Mouse (Mus musculus) liver, embryonic 13.5 days (tissue): Measurements from ENCODE around the gene Wdr11. TPM values are rescaled to one million over a fixed set of nuclear protein-coding genes. Genes with fewer than 3 reads are reported as not detected.

Experiments
- ATAC-seq: fragments of 200-750 bp; cut with Nextera tagmentation; 2 replicates; pipeline ENCODE4 v1.8.0; 2017; ENCODE audit warnings: low read depth, mild to moderate bottlenecking, moderate number of reproducible peaks, moderate library complexity
- DNase-seq: peaks from one replicate; pipeline ENCODE4 v3.0.0; 2022
- H3K27ac ChIP-seq: fragments of 300-500 bp; sonication (generic); 2 replicates; pipeline ENCODE4 v1.5.1; 2015; ENCODE audit warnings: moderate library complexity, mild to moderate bottlenecking, inconsistent platforms
- H3K27me3 ChIP-seq: fragments of 300-500 bp; sonication (generic); 2 replicates; pipeline ENCODE4 v1.6.1; 2015; ENCODE audit warnings: mild to moderate bottlenecking, inconsistent platforms
- H3K36me3 ChIP-seq: fragments of 300-500 bp; sonication (generic); 2 replicates; pipeline ENCODE4 v1.6.1; 2015; ENCODE audit warnings: mild to moderate bottlenecking, inconsistent platforms
- H3K4me1 ChIP-seq: fragments of 300-500 bp; sonication (generic); replicated peaks from 2 replicates; pipeline ENCODE4 v1.6.1; 2015; ENCODE audit warnings: inconsistent platforms
- H3K4me2 ChIP-seq: fragments of 300-500 bp; sonication (generic); 2 replicates; pipeline ENCODE4 v1.6.1; 2015; ENCODE audit warnings: inconsistent platforms, mild to moderate bottlenecking, moderate library complexity
- H3K4me3 ChIP-seq: fragments of 300-500 bp; sonication (generic); replicated peaks from 2 replicates; pipeline ENCODE4 v1.5.1; 2015; ENCODE audit warnings: mild to moderate bottlenecking, inconsistent platforms
- H3K9ac ChIP-seq: fragments of 300-500 bp; sonication (generic); 2 replicates; pipeline ENCODE4 v1.6.1; 2015; ENCODE audit warnings: mild to moderate bottlenecking, inconsistent platforms
- H3K9me3 ChIP-seq: fragments of 300-500 bp; sonication (generic); replicated peaks from 2 replicates; pipeline ENCODE4 v1.6.1; 2016; ENCODE audit warnings: inconsistent platforms
- whole genome bisulfite sequencing: fragments of 180-500 bp; shearing (Covaris S2); methylation state at CpG from one replicate; pipeline ENCODE4 v1.1.7; 2015; ENCODE audit not compliant: insufficient replicate concordance; 5-methylcytosine and 5-hydroxymethylcytosine counted together
- polyA plus RNA-seq: library from polyadenylated mRNA; unstranded; fragments of >200 nt; fragmentation: Nextera tagmentation; extraction: Ambion mirVana; gene quantifications from 2 replicates; pipeline ENCODE4 v1.2.1, GENCODE M21; 2015

Wdr11 gene
- polyA plus RNA-seq: 10.9 and 14.5 TPM in 2 replicates

DNA sequence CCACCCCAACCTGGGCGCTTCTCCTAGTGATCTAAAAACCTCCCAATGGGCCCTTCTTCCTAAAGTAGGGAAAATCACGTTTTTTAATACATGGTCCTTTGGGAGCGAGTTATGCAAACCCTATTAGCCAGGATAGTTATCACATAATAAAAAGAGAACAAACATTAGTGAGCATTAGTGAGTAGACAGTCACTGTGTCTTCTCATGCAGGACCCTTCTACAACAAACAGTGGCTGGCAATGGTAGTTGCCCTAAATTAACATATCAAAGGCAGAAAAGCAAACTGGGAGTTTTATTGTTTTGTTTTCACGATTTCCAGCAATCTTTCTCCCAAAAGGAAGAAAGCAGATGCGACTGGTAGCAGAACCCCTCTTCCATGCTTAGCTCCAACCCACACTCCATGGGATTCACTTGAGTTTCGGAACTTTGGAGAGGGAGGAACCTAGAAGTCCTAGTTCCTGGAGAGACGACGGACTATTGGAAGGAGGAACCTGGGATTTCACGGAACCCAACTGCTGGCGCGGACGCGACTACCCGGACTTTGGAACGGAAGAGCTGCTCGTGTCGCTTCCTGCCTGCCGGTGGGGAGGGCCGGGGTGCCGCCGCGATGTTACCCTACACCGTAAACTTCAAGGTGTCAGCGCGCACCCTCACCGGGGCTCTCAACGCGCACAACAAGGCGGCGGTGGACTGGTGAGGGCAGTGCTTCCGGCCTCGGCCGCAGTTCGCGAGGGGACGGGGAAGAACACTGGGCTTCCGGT is at the start of gene Wdr11:
Gene Wdr11, plus strand, starts transcription at position 493 of the 761 bp plus-strand sequence.
- Histone ChIP-seq H3K4me1 (peaks cover 12% of the 10 kb centered on the region), H3K4me3 (peak within 1 kb of the TSS; percentile 72), H3K27ac (peak within 1 kb of the TSS; percentile 85), H3K36me3 (0 out of 2 replicates have a peak, but pooled peaks cover 3% of the 10 kb centered on the region), H3K9me3 (no peaks in the 10 kb centered on the region), H3K27me3 (no peaks in the 10 kb centered on the region), H3K4me2 (peak within 1 kb of the TSS; percentile 73), H3K9ac (peak within 1 kb of the TSS; percentile 80)
- DNase-seq (peak; percentile 50), ATAC-seq (peak; percentile 89)
- 3% methylated on average over 37 of the region's 37 CpGs for WGBS

- no peak overlapping the region for H3K4me2 ChIP-seq
- no peak overlapping the region for H3K27ac ChIP-seq
- WGBS: 72% methylated on average over 1 of the region's 1 CpGs
- H3K4me1 ChIP-seq: no peaks in the 10 kb centered on the region
- H3K36me3 ChIP-seq: no peaks in the 10 kb centered on the region
- ATAC-seq (no peak), DNase-seq (no peak)
- H3K9ac ChIP-seq: no peak overlapping the region
- H3K27me3 ChIP-seq: no peaks in the 10 kb centered on the region
- H3K9me3 ChIP-seq: no peaks in the 10 kb centered on the region
- H3K4me3 ChIP-seq: no peak overlapping the region
These were observed 24.1 kb upstream of the Wdr11 start for GRCm38 (mm10) chr7:129567541-129567940.

DNA sequence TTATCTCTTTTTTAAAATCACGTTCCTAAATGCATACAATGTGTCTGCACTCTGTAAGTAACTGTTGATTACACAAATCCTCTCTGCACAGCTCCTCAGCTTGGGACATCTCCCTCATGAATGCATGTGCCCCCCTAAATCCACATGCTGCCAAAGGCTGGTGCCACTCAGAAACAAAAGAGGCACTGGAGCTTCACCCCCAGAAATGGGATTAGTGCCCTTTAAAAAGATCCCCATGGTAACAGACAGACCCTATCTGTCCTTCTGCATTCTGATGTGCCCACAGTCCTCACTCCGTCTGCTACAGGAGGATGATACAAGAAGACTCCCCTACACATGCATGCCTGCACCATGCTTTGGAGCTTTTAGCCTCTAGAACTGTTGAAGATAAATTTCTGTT is 23.3 kb upstream of the Wdr11 start:
- H3K4me3 ChIP-seq: no peak overlapping the region
- H3K9ac ChIP-seq: no peak overlapping the region
- no peak overlapping the region for H3K27ac ChIP-seq
- H3K4me1 ChIP-seq: no peaks in the 10 kb centered on the region
- H3K9me3 ChIP-seq: no peaks in the 10 kb centered on the region
- 56% methylated on average over 2 of the region's 2 CpGs for WGBS
- ATAC-seq (no peak), DNase-seq (no peak)
- no peaks in the 10 kb centered on the region for H3K27me3 ChIP-seq
- H3K36me3 ChIP-seq: no peaks in the 10 kb centered on the region
- H3K4me2 ChIP-seq: no peak overlapping the region

GRCm38 (mm10) chr7:129574471-129574870 is 17.2 kb upstream of the Wdr11 start:
- Histone ChIP-seq H3K27me3 (no peaks in the 10 kb centered on the region), H3K4me2 (no peak overlapping the region), H3K36me3 (no peaks in the 10 kb centered on the region), H3K4me3 (no peak overlapping the region), H3K4me1 (no peaks in the 10 kb centered on the region), H3K27ac (no peak overlapping the region), H3K9me3 (no peaks in the 10 kb centered on the region), H3K9ac (no peak overlapping the region)
- DNase-seq (no peak), ATAC-seq (no peak)
- 33% methylated on average over 4 of the region's 4 CpGs for WGBS

DNA sequence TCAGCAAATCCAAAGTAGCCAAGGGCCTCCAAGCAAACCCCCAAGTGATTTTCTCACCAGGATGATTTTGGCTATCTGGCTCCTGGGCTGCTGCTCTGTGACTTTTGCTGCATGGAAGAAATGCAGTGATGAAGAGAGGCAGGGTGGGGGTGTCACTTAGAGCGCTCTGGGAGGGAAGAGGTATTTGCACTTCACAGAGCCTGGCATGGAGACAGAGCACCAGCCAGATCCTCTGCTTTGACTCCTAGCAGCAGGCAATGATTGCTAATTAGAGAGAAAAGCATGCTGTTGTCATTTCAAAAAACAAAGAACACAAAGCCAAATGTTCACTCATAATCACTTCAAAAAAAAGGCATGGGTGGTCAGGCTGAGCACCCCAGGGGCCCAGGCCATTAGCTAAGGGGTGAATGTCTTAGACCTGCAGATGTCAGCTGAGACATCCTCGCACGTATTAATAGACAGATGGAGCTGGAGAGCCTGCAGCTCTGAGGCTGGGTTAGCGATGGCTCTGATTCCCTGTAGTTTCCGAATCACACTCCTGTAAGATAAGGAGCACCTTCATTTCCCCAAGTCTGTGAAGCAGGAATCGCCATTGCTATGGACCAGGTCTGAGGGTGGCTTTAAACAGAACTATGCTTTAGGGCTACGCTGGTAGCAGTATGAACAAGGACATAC is 16.4 kb upstream of the Wdr11 start:
- H3K36me3 ChIP-seq: no peaks in the 10 kb centered on the region
- DNase-seq: no peak
- H3K4me1 ChIP-seq: no peaks in the 10 kb centered on the region
- no peaks in the 10 kb centered on the region for H3K27me3 ChIP-seq
- WGBS: 24% methylated on average over 7 of the region's 7 CpGs
- no peak overlapping the region for H3K9ac ChIP-seq
- no peak overlapping the region for H3K27ac ChIP-seq
- no peak overlapping the region for H3K4me3 ChIP-seq
- no peaks in the 10 kb centered on the region for H3K9me3 ChIP-seq
- H3K4me2 ChIP-seq: no peak overlapping the region
- ATAC-seq: no peak

GRCm38 (mm10) chr7:129592132-129592745 is 576 bp downstream of the Wdr11 start:
- H3K36me3 ChIP-seq: peaks cover 9% of the 10 kb centered on the region; the same call in 1 of the 2 replicates
- H3K27me3 ChIP-seq: no peaks in the 10 kb centered on the region
- peak overlapping the region; percentile 72 for H3K4me3 ChIP-seq
- H3K9ac ChIP-seq: peak overlapping the region; percentile 80
- peaks cover 12% of the 10 kb centered on the region for H3K4me1 ChIP-seq
- no peak for DNase-seq
- H3K27ac ChIP-seq: peak overlapping the region; percentile 85
- no peaks in the 10 kb centered on the region for H3K9me3 ChIP-seq
- WGBS: under 1% methylated on average over 13 of the region's 13 CpGs
- peak; percentile 55 for ATAC-seq
- H3K4me2 ChIP-seq: peak overlapping the region; percentile 73

DNA sequence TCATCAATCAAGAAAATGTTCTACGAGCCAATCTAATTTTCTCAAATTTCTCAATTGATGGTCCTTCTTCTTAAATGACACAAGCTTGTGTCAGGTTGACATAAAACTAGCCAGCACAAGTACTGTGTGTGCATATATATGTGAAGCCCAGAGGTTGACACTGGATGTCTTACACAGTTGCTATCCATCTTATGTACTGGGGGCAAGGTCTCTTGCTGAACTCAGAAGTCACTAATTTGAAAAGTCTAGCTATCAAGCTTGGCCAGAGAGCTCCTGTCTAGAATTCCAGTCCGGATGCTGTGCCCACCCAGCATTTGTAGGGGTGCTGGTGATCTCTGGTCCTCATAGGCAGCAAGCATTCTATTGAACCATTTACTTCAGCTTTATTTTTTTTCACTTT is 5.5 kb downstream of the Wdr11 start:
- no peaks in the 10 kb centered on the region for H3K27me3 ChIP-seq
- peaks cover 12% of the 10 kb centered on the region for H3K4me1 ChIP-seq
- no peaks in the 10 kb centered on the region for H3K9me3 ChIP-seq
- 77% methylated on average over 2 of the region's 2 CpGs for WGBS
- no peak for DNase-seq
- peaks cover 37% of the 10 kb centered on the region for H3K36me3 ChIP-seq
- ATAC-seq: no peak
- H3K9ac ChIP-seq: no peak overlapping the region
- H3K27ac ChIP-seq: no peak overlapping the region
- H3K4me2 ChIP-seq: no peak overlapping the region
- no peak overlapping the region for H3K4me3 ChIP-seq

- 84% methylated on average over 8 of the region's 8 CpGs for WGBS
These were observed 14.6 kb downstream of the Wdr11 start for GRCm38 (mm10) chr7:129606291-129606690.

GRCm38 (mm10) chr7:129621141-129621540 is 29.5 kb downstream of the Wdr11 start:
- Histone ChIP-seq H3K9me3 (no peaks in the 10 kb centered on the region), H3K4me3 (no peak overlapping the region), H3K27me3 (no peaks in the 10 kb centered on the region), H3K4me2 (no peak overlapping the region), H3K27ac (no peak overlapping the region), H3K4me1 (no peaks in the 10 kb centered on the region), H3K36me3 (peaks cover 66% of the 10 kb centered on the region), H3K9ac (no peak overlapping the region)
- no peak for ATAC-seq
- WGBS: 62% methylated on average over 5 of the region's 5 CpGs
- DNase-seq: no peak

More at GRCm38 (mm10) chr7:129606291-129606690, 14.6 kb downstream of the Wdr11 start:
- H3K9me3 ChIP-seq: no peaks in the 10 kb centered on the region
- H3K4me1 ChIP-seq: no peaks in the 10 kb centered on the region
- no peak for DNase-seq
- no peak overlapping the region for H3K4me3 ChIP-seq
- peaks cover 71% of the 10 kb centered on the region for H3K36me3 ChIP-seq
- no peaks in the 10 kb centered on the region for H3K27me3 ChIP-seq
- H3K4me2 ChIP-seq: no peak overlapping the region
- H3K27ac ChIP-seq: no peak overlapping the region
- no peak for ATAC-seq
- H3K9ac ChIP-seq: no peak overlapping the region

DNA sequence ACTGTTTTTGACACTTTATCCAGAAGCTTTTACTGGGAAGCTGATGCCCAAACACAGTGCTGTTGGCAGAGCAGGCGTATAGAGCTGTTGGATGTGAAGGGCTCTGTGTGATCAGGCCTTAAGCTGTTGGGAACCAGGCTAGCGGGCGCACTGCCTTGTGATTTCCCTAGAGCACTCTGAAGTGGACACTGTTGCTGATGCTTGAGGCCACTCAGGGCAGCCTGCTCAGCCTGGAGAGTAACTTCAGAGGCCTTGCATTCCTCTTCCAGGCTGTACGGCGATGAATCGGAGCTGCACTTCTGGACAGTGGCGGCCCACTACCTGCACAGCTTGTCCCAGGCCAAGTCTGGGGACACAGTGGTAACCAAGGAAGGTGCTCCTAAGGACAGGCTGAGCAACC is 38.7 kb downstream of the Wdr11 start:
- ATAC-seq: no peak
- Histone ChIP-seq H3K9ac (no peak overlapping the region), H3K4me1 (no peaks in the 10 kb centered on the region), H3K9me3 (no peaks in the 10 kb centered on the region), H3K27ac (no peak overlapping the region), H3K4me2 (no peak overlapping the region), H3K27me3 (no peaks in the 10 kb centered on the region), H3K4me3 (no peak overlapping the region), H3K36me3 (peaks cover 83% of the 10 kb centered on the region)
- WGBS: 88% methylated on average over 7 of the region's 7 CpGs
- no peak for DNase-seq

DNA sequence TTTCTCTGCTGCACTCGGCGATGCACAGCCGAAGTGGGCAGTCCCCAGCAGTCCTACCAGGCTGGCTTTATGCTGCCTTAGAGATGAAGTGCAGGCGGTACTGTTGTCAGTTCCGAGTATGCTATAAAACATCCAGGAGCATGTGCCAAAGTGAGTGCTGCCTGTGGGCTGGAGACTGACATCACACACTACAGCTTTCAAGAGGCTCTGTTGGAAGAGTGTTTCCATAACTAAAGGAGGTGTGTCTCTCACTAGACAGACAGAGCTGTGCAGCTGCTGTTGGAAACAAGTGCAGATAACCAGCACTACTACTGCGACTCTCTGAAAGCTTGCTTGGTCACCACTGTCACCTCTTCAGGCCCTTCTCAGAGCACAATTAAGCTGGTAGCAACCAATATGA is 39.8 kb downstream of the Wdr11 start:
- ATAC-seq (no peak), DNase-seq (no peak)
- no peaks in the 10 kb centered on the region for H3K9me3 ChIP-seq
- no peak overlapping the region for H3K27ac ChIP-seq
- no peak overlapping the region for H3K4me3 ChIP-seq
- 80% methylated on average over 6 of the region's 6 CpGs for WGBS
- no peak overlapping the region for H3K4me2 ChIP-seq
- no peak overlapping the region for H3K9ac ChIP-seq
- H3K36me3 ChIP-seq: peaks cover 83% of the 10 kb centered on the region
- H3K4me1 ChIP-seq: no peaks in the 10 kb centered on the region
- H3K27me3 ChIP-seq: no peaks in the 10 kb centered on the region
